Mouse (Mus musculus) cerebellum, adult 2 months (tissue): ENCODE results near the gene Ttc39b. TPM values are rescaled to one million over a fixed set of nuclear protein-coding genes. Genes with fewer than 3 reads are reported as not detected.

Experiments used
- DNase-seq, 2 experiments: peaks; one replicate each; pipeline ENCODE4 v3.0.0; 2021
- H3K27ac ChIP-seq: fragments of 200-500 bp; 2 replicates; pipeline ENCODE4 v1.5.1; 2012; ENCODE audit warnings: low read length, control low read depth, inconsistent platforms; ENCODE audit not compliant: insufficient read depth
- H3K27me3 ChIP-seq: fragments of 200-500 bp; 2 replicates; pipeline ENCODE4 v1.6.1; 2012; ENCODE audit warnings: inconsistent platforms, mild to moderate bottlenecking, low read length, moderate library complexity; ENCODE audit not compliant: control insufficient read depth, insufficient read depth
- H3K4me1 ChIP-seq: fragments of 200-500 bp; 2 replicates; pipeline ENCODE4 v1.6.1; 2011; ENCODE audit warnings: low read length; ENCODE audit not compliant: control insufficient read depth, insufficient read depth
- H3K4me3 ChIP-seq: fragments of 200-500 bp; replicated peaks from 2 replicates; pipeline ENCODE3; 2011; ENCODE audit warnings: mild to moderate bottlenecking, low read depth, low read length, control low read depth; ENCODE audit not compliant: insufficient read depth
- CTCF ChIP-seq: fragments of 200-500 bp; IDR thresholded peaks from 2 replicates; pipeline ENCODE4 v1.5.1; 2011; ENCODE audit warnings: low read depth, mild to moderate bottlenecking, control low read depth, low read length, moderate library complexity, borderline replicate concordance; ENCODE audit not compliant: insufficient read depth
- POLR2A ChIP-seq: fragments of 200-500 bp; IDR thresholded peaks from 2 replicates; pipeline ENCODE4 v1.6.1; 2011; ENCODE audit warnings: low read length, control low read depth, borderline replicate concordance; ENCODE audit not compliant: insufficient read depth
- WGBS: fragments of 180-500 bp; shearing (Covaris S2); methylation state at CpG from one replicate; pipeline ENCODE4 v1.1.7; 2018; 5-methylcytosine and 5-hydroxymethylcytosine counted together
- polyA plus RNA-seq: library from polyadenylated mRNA; depleted of rRNA; stranded (reverse); fragments of >200 nt; gene quantifications from 2 replicates; pipeline ENCODE4 v1.2.3, GENCODE M21; 2012

The Ttc39b gene
- polyA plus RNA-seq, 1 experiment, result 24.3 TPM

DNA sequence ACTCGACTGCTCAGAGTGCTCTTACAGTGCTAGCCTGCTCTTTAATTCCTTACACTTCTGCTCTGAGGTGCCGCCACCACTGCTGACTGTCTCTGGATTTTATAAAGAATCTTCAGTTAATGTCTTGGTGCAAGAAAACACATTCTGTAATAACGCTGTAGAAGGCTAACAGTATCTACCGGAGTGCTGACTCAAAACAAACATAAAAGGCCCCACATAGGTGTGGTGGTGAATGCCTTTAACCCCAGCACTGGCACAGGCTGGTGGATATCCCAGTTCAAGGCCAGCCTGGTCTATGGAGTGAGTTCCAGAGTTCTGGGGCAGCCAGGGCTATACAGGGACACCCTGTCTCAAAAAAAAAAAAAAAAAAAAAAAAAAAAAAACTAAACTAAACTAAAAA, 8.1 kb downstream of the Ttc39b start:
- TF ChIP-seq POLR2A, result no peak
- no peak for TF ChIP-seq CTCF
- H3K27ac ChIP-seq, result no peak overlapping the region
- H3K27me3 ChIP-seq, result no peaks in the 10 kb centered on the region
- WGBS, result 74% methylated on average over 4 of the region's 4 CpGs
- no peaks in the 10 kb centered on the region; the same call in 1 of the 2 replicates for H3K4me1 ChIP-seq
- no peak overlapping the region for H3K4me3 ChIP-seq
- no peak for DNase-seq

DNA sequence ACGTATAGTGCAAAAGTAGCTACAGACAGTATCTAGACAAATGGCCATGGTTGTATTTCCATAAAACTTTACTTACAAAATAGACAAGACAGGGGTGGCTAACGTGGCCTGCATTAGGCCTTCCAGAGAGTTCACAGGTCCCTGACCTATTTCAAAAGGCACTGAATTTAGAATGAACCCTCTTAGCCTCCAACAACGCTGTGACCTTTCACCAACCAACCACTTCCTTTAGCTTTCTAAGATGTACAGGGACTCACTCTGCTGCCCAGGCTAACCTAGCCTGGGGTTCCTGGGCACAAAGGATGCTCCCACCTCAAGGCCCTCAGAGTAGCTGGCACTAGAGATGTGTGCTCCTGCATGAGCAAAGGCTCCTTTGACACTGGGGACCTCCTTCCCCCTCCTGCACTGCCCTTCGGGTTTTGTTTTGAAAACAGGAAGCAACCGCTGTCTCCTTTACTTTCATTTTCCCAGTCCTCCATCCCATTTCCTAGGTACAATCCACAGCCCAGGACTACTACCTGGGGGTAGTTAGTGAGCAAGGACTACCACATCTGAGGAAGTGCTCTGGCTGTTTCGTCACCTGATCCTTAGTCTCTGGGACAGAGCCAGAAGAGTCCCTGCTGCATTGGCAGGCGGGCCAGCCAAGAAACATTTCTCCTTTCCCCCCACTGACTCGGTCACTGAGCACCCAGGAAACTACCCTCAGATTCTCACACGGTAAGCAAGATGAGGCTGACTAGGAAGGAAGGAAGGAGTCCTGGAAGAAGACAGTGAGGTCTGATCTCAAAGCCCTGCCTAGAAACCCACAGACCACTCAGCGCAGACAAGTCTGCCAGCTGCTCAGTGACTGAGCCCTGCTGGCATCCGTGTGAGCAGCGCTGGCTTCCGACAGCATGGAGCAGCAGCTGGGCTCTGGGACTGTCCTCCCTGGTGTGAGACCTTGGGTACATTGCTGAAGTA, 8.9 kb downstream of the Ttc39b start:
- 53% methylated on average over 13 of the region's 13 CpGs for WGBS

DNA sequence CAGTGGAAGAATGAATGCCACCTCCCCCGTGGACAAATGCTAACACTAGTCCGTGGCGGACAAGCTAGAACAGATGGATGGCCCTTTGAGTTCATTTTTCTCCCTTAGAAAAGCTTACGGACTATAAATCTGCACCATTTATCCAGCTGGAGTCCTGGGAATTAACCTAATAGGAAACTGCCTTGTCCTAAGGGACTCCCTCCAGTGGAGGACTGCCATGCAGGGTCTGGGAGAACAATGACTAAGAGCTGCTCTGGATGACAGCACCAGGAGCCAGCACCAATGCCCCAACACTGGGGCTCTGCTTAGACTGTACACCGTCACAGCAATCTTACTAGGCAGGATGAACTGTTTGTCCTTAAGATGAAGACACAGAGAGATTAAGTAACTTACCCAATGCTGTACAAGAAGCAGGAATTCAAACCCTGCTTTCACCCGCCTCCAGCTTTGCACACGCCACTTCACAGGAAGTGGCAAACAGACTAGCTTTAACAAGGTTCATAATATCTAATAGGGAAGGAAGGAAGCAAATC, 9.7 kb downstream of the Ttc39b start:
- 87% methylated on average over 7 of the region's 7 CpGs for WGBS
- DNase-seq, result no peak
- Histone ChIP-seq H3K27me3 (no peaks in the 10 kb centered on the region), H3K4me3 (no peak overlapping the region), H3K4me1 (no peaks in the 10 kb centered on the region; the same call in 1 of the 2 replicates), H3K27ac (no peak overlapping the region)
- TF ChIP-seq POLR2A, result no peak
- no peak for TF ChIP-seq CTCF

More for the DNA sequence above, 8.9 kb downstream of the Ttc39b start:
- no peak overlapping the region for H3K4me3 ChIP-seq
- no peak for DNase-seq
- no peaks in the 10 kb centered on the region; the same call in 1 of the 2 replicates for H3K4me1 ChIP-seq
- no peaks in the 10 kb centered on the region for H3K27me3 ChIP-seq
- TF ChIP-seq CTCF, result no peak
- TF ChIP-seq POLR2A, result no peak
- no peak overlapping the region for H3K27ac ChIP-seq

DNA sequence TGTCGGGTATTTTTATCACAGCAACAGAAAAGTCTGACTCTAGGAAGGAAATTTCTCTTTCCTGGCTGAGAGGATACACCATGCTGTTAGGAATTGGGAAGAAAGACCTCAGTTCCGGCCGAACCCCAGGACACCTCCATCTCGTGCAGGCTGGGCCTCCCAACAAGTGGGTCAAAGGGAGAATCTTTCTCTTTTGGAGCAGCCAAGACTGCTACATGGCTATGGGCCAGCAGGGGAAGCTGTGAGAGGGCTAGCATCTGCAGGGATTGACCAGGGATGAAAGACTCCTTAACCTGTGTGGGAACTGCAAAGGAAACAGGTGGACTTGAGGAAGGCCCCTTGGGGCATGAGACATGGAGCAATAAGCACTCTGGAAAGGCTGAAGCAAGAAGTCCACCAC, 11.7 kb downstream of the Ttc39b start:
- WGBS, result 29% methylated on average over 4 of the region's 4 CpGs
- Histone ChIP-seq H3K27ac (no peak overlapping the region), H3K4me3 (no peak overlapping the region), H3K27me3 (no peaks in the 10 kb centered on the region), H3K4me1 (no peaks in the 10 kb centered on the region)
- no peak for TF ChIP-seq CTCF
- no peak for TF ChIP-seq POLR2A
- no peak for DNase-seq

DNA sequence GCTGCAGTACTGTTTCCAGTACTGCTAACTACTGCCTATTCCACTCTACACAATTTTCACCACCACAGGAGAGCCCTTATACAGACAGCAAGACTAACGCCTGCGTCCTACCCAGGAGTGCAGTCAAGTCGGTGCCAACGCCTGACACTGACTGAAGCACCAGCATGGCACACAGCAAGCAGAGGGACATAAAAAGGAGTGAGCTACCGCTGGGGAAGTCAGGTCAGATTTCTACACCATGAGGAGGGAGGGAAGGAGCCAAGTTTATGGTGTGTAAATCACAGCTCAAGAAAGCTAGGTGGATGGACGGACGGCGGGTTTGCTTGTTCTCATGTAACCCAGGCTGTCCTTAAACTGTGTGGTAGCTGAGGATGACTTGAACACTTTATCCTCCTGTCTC, 12.6 kb downstream of the Ttc39b start:
- WGBS, result 80% methylated on average over 8 of the region's 8 CpGs
- H3K27ac ChIP-seq, result no peak overlapping the region

DNA sequence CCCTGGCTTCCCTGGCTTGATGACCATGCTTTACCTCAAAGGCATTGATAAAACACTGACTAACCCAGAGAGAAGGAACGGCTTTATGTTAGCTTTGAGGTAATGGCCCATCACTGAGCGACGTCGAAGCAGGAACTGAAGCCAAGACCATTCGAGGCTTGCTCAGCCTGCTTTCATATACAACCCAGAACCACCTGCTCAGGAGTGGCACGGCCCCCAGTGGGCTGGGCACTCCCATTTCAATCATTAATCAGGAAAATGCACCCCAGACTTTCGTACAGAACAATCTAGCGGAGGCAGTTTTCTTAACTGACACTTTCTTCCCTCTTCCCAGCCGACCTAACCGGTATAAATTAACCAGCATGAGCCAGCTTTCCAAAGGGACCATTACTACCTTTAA, 13.1 kb downstream of the Ttc39b start:
- TF ChIP-seq CTCF, result no peak
- TF ChIP-seq POLR2A, result no peak
- Histone ChIP-seq H3K27ac (no peak overlapping the region), H3K4me3 (no peak overlapping the region), H3K4me1 (no peaks in the 10 kb centered on the region), H3K27me3 (no peaks in the 10 kb centered on the region)
- WGBS, result 76% methylated on average over 10 of the region's 10 CpGs
- DNase-seq, result no peak

More for the DNA sequence above, 12.6 kb downstream of the Ttc39b start:
- no peak for DNase-seq
- H3K4me1 ChIP-seq, result no peaks in the 10 kb centered on the region
- H3K4me3 ChIP-seq, result no peak overlapping the region
- no peaks in the 10 kb centered on the region for H3K27me3 ChIP-seq
- TF ChIP-seq POLR2A, result no peak
- no peak for TF ChIP-seq CTCF

DNA sequence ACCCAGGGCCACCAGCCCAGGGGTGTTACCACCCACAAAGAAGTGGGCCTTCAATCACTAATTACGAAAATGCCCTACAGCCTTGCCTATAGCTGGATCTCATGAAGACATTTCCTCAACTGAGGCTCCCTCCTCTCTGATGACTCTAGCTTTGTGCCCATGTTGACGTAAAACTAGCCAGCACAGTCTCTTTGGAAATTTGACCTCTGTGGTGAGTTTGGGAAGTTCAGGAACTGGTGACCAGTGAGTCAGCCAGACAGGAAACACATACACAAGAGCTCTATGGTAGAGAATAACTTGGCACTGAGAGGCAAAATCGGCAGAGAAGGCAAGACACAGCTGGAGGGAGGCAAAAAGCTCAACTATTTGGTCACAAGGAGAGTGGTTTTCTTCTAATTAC, 15.1 kb downstream of the Ttc39b start:
- H3K4me3 ChIP-seq, result no peak overlapping the region
- 85% methylated on average over 3 of the region's 3 CpGs for WGBS
- TF ChIP-seq POLR2A, result no peak
- TF ChIP-seq CTCF, result no peak

More for the DNA sequence above, 15.1 kb downstream of the Ttc39b start:
- DNase-seq, result no peak
- no peaks in the 10 kb centered on the region for H3K27me3 ChIP-seq
- H3K27ac ChIP-seq, result no peak overlapping the region
- H3K4me1 ChIP-seq, result no peaks in the 10 kb centered on the region
